Mouse (Mus musculus) lung, adult 2 months (tissue): Measurements from ENCODE around the gene Me3.

Source experiments
- CTCF ChIP-seq: fragments of 200-500 bp; IDR thresholded peaks from 2 replicates; pipeline ENCODE4 v1.5.1; 2011; ENCODE audit warnings: mild to moderate bottlenecking, low read length, control low read depth; ENCODE audit not compliant: insufficient read depth
- POLR2A ChIP-seq: fragments of 200-500 bp; IDR thresholded peaks from 2 replicates; pipeline ENCODE4 v1.6.1; 2011; ENCODE audit warnings: low read depth, mild to moderate bottlenecking, control low read depth, low read length, borderline replicate concordance; ENCODE audit errors: extremely low read depth

DNA sequence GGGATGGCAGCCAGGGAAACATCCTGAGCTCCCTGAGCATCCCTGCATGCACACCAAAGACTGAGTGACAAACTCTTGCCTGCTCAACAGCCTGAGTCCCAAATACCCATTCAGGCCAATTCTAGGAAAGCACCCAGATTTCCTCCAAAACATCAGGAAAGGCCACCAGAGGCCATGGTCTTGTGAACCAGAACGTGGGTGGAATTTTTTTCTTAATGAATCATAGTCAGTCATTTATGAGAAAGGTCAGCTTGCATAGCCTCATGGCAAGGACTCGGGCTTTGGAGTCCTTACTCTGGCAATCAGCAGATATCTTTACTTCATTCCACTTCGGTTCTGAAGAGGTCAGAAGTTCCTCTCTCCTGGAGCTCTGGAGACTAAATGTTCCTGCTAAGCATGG is 218.3 kb downstream of the Me3 start:
- no peak for TF ChIP-seq POLR2A
- TF ChIP-seq CTCF, result no peak
